Mouse (Mus musculus) kidney, adult 2 months (tissue): ENCODE data around the gene Tfap2a.

Experiments used
- CTCF ChIP-seq: fragments of 200-500 bp; conservative IDR thresholded peaks from 2 replicates; pipeline ENCODE4 v1.5.1; 2011; ENCODE audit warnings: low read depth, mild to moderate bottlenecking, control low read depth, low read length, moderate library complexity, mixed read lengths; ENCODE audit not compliant: insufficient read depth, insufficient read length
- POLR2A ChIP-seq: fragments of 200-500 bp; IDR thresholded peaks from one replicate; pipeline ENCODE4 v1.6.1; 2011; ENCODE audit warnings: low read depth, low read length, control low read depth

DNA sequence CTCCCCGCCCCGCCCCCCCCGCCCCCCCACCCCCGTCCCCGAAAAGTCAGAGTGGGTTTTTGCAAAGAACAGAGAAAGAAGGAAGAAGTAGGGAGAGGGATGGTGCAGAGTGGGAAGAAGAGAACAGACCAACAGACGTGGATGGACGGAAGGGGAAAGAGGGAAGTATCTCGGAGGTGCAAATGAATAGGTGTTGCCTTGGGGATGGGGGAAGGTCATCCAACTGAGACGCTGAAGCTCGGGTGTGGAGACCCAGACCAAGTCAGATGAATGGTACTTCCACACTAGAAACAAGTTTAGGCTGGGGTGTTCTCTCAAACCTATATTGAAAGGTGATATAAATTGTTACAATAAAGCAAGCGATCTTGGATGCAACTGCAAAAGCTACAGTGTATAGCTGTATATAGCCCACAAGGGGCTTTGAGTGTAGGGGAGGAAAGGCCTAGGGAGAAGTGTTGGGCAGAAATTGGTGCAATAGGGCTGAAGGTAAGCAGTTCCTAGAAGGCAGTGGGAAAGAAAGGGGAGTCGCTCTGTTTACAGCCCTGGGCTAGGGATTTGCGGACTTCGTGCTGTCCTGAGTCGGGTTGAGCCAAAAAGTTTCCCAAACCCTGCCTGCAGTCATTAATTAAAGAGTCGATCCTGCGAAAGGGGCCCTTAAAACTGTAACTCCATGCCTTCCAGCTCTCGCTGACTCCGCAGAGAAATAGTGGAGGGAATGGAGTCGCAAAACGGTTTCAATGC, 28.7 kb downstream of the Tfap2a start:
- TF ChIP-seq CTCF (no peak), POLR2A (no peak)
